Mouse (Mus musculus): ENCODE measurements around the gene Csf2.
"Not testable (repeated sequence)": the region's sequence is repeated elsewhere in the genome, so short reads cannot be mapped to it uniquely, and the experiment has no call there.

- TF ChIP-seq CTCF (IDR thresholded peaks at IDR 0.05; ENCODE audit: borderline replicate concordance, extremely low read depth, insufficient read depth, insufficient read length); POLR2A (IDR thresholded peaks at IDR 0.05; ENCODE audit: borderline replicate concordance, extremely low read depth, insufficient read depth, insufficient read length, poor library complexity, severe bottlenecking): not testable (repeated sequence)
Observed at GRCm38 (mm10) chr11:54297471-54297870, 48.0 kb upstream of the Csf2 start.
